Mouse (Mus musculus) midbrain, embryonic 10.5 days (tissue): ENCODE measurements at regions not wholly inside any gene's neighbourhood (a gene's known extent, or its start where the extent isn't known, plus 50 kb on each side); places are given as distances from the start of the nearest gene placed in this dataset.
A peak's percentile ranks its signal among the peaks of the same experiment; 100 is the strongest.

Experiments
- DNase-seq: peaks from one replicate; pipeline ENCODE4 v3.0.0-alpha.2; 2017; ENCODE audit warnings: low spot score
- H3K27ac ChIP-seq: fragments of 300-500 bp; sonication (generic); replicated peaks from 2 replicates; pipeline ENCODE4 v1.5.1; 2016; ENCODE audit warnings: mild to moderate bottlenecking
- H3K27me3 ChIP-seq: fragments of 300-500 bp; sonication (generic); 2 replicates; pipeline ENCODE4 v1.6.1; 2016; ENCODE audit warnings: low read depth, mild to moderate bottlenecking; ENCODE audit not compliant: poor library complexity, severe bottlenecking
- H3K36me3 ChIP-seq: fragments of 300-500 bp; sonication (generic); 2 replicates; pipeline ENCODE4 v1.6.1; 2016; ENCODE audit warnings: mild to moderate bottlenecking, moderate library complexity
- H3K4me1 ChIP-seq: fragments of 300-500 bp; sonication (generic); 2 replicates; pipeline ENCODE4 v1.6.1; 2016
- H3K4me3 ChIP-seq: fragments of 300-500 bp; sonication (generic); 2 replicates; pipeline ENCODE4 v1.5.1; 2016; ENCODE audit warnings: mild to moderate bottlenecking, moderate library complexity
- H3K9me3 ChIP-seq: fragments of 300-500 bp; sonication (generic); replicated peaks from 2 replicates; pipeline ENCODE4 v1.6.1; 2016; ENCODE audit warnings: mild to moderate bottlenecking
- WGBS: fragments of 180-500 bp; shearing (Covaris S2); methylation state at CpG from one replicate; pipeline ENCODE4 v1.1.7; 2016; 5-methylcytosine and 5-hydroxymethylcytosine counted together

DNA sequence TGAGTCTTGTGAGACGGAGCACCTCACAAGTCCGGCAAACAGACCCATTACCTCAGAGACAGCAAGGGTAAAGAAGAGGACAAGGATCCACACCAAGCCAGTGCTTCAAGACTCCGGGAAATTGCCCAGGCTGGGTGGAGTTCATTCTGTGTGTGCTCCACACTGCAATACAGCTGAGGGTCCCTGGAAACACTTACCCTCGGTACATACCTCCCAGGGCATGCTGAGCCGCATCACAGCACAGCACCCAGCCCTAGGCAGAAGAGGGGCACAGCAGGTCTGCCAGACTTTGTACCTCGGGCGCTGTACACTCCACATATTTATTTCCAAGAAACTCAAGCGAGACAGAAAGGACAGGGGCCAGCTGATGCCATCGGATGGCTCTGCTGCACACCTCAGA lies 54.5 kb upstream of the Cmc1 start:
- H3K27ac ChIP-seq, result no peak overlapping the region
- H3K36me3 ChIP-seq, result no peaks in the 10 kb centered on the region
- no peak overlapping the region for H3K4me3 ChIP-seq
- 93% methylated on average over 9 of the region's 9 CpGs for WGBS
- no peak for DNase-seq
- H3K9me3 ChIP-seq, result no peaks in the 10 kb centered on the region
- no peaks in the 10 kb centered on the region for H3K27me3 ChIP-seq
- no peaks in the 10 kb centered on the region for H3K4me1 ChIP-seq

DNA sequence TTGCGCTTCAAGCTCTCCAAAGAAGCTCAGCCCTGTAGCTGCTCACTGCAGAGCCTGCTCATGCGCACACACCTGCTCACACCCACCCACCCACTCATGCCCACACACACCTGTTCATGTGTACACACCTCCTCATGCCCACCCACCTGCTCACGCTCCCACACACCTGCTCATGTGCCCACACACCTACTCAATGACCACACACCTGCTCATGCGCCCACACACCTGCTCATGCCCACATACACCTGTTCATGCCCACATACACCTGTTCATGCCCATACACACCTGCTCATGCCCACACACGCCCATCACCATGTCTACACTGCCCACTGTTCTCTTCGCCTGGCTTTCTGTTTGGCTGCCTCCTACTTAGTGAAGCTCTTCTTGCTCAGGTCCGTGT lies 56.5 kb upstream of the Cmc1 start:
- no peak for DNase-seq
- Histone ChIP-seq H3K36me3 (no peaks in the 10 kb centered on the region), H3K27ac (no peak overlapping the region), H3K27me3 (no peaks in the 10 kb centered on the region), H3K4me1 (no peaks in the 10 kb centered on the region), H3K4me3 (no peak overlapping the region), H3K9me3 (no peaks in the 10 kb centered on the region)
- WGBS, result 91% methylated on average over 7 of the region's 7 CpGs

DNA sequence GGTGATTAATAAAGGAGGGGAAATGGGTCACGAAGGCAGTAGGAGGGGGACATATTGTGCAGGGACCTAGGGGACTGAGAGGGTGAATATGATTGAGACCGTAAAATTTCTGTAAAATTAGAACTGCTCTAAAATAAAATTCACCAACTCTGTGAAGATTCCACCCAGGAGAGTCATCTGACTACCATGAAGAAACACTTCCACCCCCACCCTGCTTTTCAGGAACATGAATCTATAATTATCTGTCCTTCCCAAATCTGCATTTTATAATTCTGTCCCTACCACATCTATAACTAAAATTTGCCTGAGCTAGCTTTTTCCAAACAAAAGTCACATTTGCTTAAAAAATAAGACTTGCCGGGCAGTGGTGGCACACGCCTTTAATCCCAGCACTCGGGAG lies 69.7 kb upstream of the Cmc1 start:
- Histone ChIP-seq H3K27ac (no peak overlapping the region), H3K4me1 (no peaks in the 10 kb centered on the region), H3K36me3 (no peaks in the 10 kb centered on the region), H3K4me3 (no peak overlapping the region), H3K9me3 (no peaks in the 10 kb centered on the region; the same call in 1 of the 2 replicates), H3K27me3 (no peaks in the 10 kb centered on the region)
- DNase-seq, result no peak
- WGBS, result 93% methylated on average over 5 of the region's 5 CpGs

DNA sequence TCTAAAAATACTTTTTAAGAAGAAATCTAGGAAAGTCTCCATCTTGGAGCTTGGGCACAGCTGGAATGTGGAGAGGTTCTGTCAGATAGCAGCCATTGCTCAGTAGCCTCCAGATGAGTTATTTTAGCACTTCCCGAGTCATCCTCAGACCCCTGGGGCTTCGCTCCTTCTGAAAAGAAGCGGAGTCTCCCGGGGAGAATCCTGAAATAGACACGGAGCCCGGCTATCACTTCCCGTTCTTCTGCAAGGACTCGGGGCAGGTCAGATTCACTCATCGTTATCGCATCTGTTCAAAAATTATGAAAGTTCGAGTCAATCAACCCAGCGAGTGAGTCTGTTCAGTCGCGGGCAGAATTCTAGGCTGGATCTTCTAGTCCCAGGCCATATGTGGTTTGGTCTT lies 71.2 kb upstream of the Cmc1 start:
- no peak for DNase-seq
- Histone ChIP-seq H3K27ac (no peak overlapping the region), H3K36me3 (no peaks in the 10 kb centered on the region), H3K4me1 (no peaks in the 10 kb centered on the region), H3K4me3 (no peak overlapping the region), H3K9me3 (no peaks in the 10 kb centered on the region), H3K27me3 (no peaks in the 10 kb centered on the region)
- 86% methylated on average over 14 of the region's 14 CpGs for WGBS

DNA sequence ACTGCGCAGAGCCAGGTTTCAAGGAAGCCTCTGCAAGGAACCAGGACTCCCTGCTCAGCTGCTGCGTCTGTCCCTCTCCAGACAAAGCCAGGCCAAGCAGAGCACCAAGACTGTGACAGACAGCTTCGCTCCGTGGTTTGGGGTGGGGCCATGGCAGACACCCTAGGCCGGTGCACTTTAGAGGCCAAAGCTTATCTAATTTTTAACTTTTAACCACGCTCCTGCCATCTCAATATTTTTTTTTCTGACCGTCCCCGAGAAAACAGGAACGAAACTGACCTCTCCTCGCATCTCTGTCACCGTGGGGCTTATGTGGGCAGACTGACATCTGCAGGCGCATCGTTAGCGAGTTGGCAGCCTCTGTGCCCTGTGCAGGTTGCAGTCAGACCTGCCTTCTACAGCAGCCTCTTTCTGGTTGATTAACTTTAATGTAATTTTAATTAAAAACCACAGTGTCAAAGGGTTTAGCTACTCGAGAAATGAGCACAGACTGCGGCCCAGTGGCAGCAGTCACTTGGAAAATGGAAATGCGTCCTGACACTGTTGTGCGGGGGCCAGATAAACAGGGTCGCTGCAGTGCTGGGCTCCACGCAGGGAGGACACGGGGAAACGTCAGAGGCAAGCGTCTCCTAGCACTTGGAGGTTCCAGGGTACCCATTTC lies 77.6 kb upstream of the Cmc1 start:
- DNase-seq, result no peak
- H3K4me3 ChIP-seq, result no peak overlapping the region
- H3K4me1 ChIP-seq, result peaks cover 16% of the 10 kb centered on the region
- H3K27ac ChIP-seq, result 0 out of 2 replicates have a peak overlapping the region, but pooled peaks have one; percentile 17
- H3K27me3 ChIP-seq, result no peaks in the 10 kb centered on the region
- 64% methylated on average over 23 of the region's 23 CpGs for WGBS
- H3K36me3 ChIP-seq, result no peaks in the 10 kb centered on the region
- H3K9me3 ChIP-seq, result no peaks in the 10 kb centered on the region

DNA sequence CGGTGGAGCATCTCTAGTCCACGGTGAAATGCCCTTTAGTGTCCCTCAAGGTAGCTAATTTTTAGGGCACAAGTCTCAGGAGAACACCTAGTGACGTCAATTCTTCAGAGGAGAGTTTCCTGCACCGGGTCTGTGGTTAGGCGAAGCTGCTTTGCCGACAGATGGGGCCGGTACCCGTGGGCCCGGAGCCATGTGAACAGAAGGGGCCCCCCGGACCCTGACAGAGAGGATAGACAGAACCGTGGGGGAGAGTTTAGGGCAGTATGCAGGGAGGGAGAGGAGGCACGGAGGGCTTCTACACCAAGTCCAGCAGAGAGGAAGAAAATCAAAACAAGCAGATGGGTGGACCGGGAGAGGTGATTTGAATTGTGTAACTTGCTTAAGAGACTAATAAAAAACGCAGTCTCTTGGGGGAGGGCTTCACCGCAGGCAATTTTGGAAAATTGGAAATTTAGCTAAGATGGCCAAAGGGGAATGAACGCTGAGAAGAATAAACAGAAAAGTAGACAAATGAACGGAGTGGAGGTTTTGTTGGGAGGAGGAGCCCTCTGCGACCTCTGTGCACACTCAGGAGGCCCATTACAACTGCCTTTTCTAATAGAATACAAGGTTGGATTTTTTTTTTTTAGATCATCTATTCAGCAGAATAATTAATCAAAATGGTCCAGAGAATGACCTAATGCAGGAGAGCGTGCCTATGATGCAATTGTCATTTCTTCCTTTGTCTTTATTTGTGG lies 78.9 kb upstream of the Cmc1 start:
- DNase-seq, result no peak
- Histone ChIP-seq H3K9me3 (no peaks in the 10 kb centered on the region), H3K4me3 (no peak overlapping the region), H3K36me3 (no peaks in the 10 kb centered on the region), H3K4me1 (peaks cover 16% of the 10 kb centered on the region), H3K27me3 (no peaks in the 10 kb centered on the region), H3K27ac (0 out of 2 replicates have a peak overlapping the region, but pooled peaks have one; percentile 10)
- 72% methylated on average over 19 of the region's 19 CpGs for WGBS

DNA sequence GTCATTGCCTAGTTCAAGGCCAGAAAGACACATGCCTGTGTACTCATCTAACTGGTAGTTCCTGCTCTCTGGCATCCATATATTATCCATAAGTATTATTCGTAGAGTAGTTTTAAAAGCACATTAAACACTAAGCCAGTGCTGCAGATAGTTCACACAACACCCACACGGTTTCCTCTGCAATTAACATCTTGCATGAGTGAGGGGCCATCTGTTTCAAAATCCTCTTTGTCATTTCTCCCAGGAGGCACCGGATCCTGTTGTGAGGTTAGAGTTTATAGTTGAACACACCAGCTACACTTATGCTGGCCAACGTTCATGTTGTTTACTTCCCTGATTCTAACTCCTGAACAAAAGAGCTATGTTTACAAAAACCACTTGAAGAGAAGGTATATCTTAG lies 90.7 kb upstream of the Cmc1 start:
- Histone ChIP-seq H3K36me3 (no peaks in the 10 kb centered on the region), H3K9me3 (no peaks in the 10 kb centered on the region), H3K27me3 (no peaks in the 10 kb centered on the region), H3K27ac (no peak overlapping the region), H3K4me1 (no peaks in the 10 kb centered on the region; the same call in 1 of the 2 replicates), H3K4me3 (no peak overlapping the region)
- WGBS, result 89% methylated on average over 4 of the region's 4 CpGs
- no peak for DNase-seq

DNA sequence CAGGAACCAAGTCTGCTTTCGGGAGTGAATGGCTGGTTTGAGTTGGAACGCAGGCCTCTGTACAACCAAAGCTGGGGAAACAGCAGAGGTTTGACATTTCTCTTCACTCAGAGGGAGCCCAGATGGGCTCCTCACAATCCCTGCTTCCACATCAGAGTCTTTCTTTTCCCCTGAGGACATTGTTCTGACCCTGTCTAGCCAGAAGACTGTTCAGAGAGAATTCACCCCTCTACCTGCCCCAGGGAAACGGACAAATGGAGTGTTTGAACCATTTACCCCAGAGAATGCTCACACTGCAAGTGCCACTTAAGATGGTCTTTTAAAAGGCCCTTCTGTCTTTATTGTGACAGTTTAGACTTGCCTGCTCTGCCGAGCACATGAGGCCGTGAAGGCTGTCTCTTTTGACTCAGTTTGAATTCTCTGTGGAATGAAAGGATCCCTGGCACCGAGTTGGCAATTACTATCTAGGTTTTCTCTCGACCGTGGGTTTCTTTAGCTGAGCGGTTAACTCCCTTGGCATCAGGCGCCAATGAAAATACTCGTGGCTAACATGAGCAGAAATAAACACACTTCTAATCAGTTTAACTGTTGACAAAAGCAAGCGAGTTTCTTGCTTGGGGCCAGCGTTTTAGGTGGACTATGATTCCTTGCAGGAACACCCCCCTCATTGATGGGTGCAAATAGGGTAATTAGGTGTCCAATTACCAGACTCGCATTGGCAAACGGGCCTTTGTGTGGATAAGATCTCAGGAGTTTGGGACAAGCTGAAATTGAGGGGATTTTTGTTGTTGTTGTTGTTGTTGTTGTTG lies 97.0 kb upstream of the Cmc1 start:
- Histone ChIP-seq H3K27me3 (peaks cover 8% of the 10 kb centered on the region; the same call in 1 of the 2 replicates), H3K27ac (no peak overlapping the region), H3K9me3 (no peaks in the 10 kb centered on the region), H3K4me3 (no peak overlapping the region), H3K4me1 (peaks cover 7% of the 10 kb centered on the region), H3K36me3 (no peaks in the 10 kb centered on the region)
- DNase-seq, result no peak
- 51% methylated on average over 15 of the region's 15 CpGs for WGBS

DNA sequence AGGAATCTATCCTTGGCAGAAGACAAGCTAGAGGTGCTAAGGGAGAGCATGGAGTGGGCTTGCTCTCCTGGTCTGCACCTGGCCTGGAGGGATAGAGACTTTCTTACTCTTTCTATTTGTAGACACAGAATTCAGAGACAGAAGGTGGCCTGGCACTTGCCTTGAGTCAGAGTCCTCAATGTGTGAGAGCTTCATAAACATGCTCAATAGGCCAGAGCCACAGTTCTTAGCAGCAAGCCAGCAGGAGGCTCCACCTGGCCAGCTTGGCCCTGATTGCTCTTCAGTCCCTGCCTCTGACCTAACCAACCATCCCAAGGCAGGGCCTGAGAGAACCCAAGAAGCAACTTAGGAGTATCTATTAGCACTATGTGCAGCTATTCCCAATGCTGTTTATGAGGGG lies 103.9 kb upstream of the Cmc1 start:
- Histone ChIP-seq H3K4me1 (peaks cover 20% of the 10 kb centered on the region), H3K27ac (no peak overlapping the region), H3K4me3 (no peak overlapping the region), H3K36me3 (no peaks in the 10 kb centered on the region), H3K27me3 (peaks cover 55% of the 10 kb centered on the region), H3K9me3 (no peaks in the 10 kb centered on the region)
- DNase-seq, result no peak

DNA sequence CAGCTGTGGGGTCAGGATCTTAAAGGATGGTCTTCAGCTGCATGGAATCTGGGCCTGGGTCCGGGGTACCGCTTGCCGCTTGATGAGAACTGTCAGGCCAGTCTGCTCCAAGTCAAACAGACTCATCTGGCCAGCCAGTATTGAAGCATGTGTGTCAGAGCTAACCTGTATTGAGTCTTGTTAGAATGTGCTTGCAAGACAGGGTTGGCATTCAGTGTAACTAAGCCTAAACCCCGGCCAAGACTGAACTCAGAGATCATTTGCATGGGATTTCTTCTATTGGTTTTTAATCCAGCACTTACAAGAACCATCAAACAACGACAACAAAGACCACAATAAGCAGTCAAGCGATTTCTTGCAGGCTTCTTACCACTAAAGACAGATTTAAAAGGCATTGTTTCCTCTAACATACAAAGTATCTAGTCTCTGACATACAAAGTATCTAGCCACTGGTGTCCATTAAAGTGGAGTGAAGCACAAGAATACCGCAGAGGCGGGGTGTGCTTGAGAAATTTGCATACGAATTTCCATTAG lies 105.3 kb upstream of the Cmc1 start:
- Histone ChIP-seq H3K4me1 (peaks cover 20% of the 10 kb centered on the region), H3K9me3 (no peaks in the 10 kb centered on the region), H3K27me3 (peaks cover 49% of the 10 kb centered on the region), H3K4me3 (peak overlapping the region; percentile 23; the same call in 1 of the 2 replicates), H3K36me3 (no peaks in the 10 kb centered on the region), H3K27ac (no peak overlapping the region)
- WGBS, result 28% methylated on average over 9 of the region's 9 CpGs
- DNase-seq, result no peak

DNA sequence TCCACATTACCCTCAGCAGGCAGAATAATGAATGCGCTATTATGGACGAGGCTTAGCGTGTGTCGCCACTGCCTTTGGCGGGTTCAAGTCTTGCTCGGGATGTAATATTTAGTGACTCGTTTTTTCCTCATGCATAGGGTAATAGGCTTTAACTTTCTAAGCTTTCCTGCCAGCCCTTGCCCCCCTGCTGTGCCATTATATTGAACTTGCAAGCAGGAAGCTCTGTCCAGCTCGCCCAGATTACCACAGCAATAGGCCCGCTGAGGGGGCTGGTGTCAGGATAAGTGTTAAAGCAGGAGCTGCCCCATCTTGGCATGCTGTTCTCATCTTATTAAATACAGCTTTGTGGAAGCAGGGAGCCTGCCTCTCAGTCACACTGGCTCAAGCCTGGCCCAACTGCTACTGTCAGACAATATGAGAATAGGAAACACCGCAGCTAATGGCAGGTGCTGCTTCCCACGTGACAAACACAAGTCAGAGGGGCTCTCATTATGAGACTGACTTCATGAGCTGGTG lies 105.8 kb upstream of the Cmc1 start:
- H3K36me3 ChIP-seq, result no peaks in the 10 kb centered on the region
- no peaks in the 10 kb centered on the region for H3K9me3 ChIP-seq
- peak overlapping the region; percentile 23; the same call in 1 of the 2 replicates for H3K4me3 ChIP-seq
- WGBS, result 7% methylated on average over 11 of the region's 11 CpGs
- peaks cover 20% of the 10 kb centered on the region for H3K4me1 ChIP-seq
- H3K27ac ChIP-seq, result no peak overlapping the region
- peaks cover 48% of the 10 kb centered on the region for H3K27me3 ChIP-seq
- peak; percentile 78 for DNase-seq

DNA sequence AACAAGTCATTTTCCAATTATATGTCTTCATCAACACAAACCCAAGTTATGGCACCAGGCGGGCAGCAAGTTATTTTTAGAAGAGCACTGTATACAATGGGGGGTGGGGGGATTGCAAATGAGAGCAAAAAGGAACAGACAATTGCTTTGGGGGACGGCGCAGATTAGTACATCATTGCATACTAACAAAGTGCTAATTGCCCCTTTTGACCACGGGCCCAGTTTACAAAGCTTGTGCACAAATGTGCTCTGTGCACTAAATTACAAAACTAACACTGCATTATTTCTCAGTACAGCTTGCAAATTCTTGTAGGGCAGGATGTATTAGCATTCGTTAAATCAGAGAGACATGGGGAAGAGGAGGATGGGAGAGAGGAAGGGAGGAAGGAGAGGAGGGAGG lies 116.3 kb upstream of the Cmc1 start:
- WGBS, result 73% methylated on average over 5 of the region's 5 CpGs
- H3K27me3 ChIP-seq, result no peaks in the 10 kb centered on the region
- no peaks in the 10 kb centered on the region for H3K36me3 ChIP-seq
- H3K9me3 ChIP-seq, result no peaks in the 10 kb centered on the region
- H3K4me3 ChIP-seq, result no peak overlapping the region
- no peak for DNase-seq
- H3K4me1 ChIP-seq, result 0 out of 2 replicates have a peak, but pooled peaks cover 5% of the 10 kb centered on the region
- no peak overlapping the region for H3K27ac ChIP-seq
